Mouse (Mus musculus) testis, adult 2 months (tissue): ENCODE data around the gene Vmn1r43. TPM values are rescaled to one million over a fixed set of nuclear protein-coding genes. Genes with fewer than 3 reads are reported as not detected.

ENCODE experiments used
- H3K27ac ChIP-seq: fragments of 200-500 bp; 2 replicates; pipeline ENCODE4 v1.5.1; 2012; ENCODE audit warnings: low read depth, low read length; ENCODE audit not compliant: control insufficient read depth, insufficient read depth
- H3K27me3 ChIP-seq: fragments of 200-500 bp; 2 replicates; pipeline ENCODE4 v1.6.1; 2012; ENCODE audit warnings: mild to moderate bottlenecking, low read length, moderate library complexity; ENCODE audit not compliant: control insufficient read depth, insufficient read depth
- H3K36me3 ChIP-seq: fragments of 200-500 bp; 2 replicates; pipeline ENCODE4 v1.6.1; 2012; ENCODE audit warnings: mild to moderate bottlenecking, low read length; ENCODE audit not compliant: control insufficient read depth, insufficient read depth
- H3K4me1 ChIP-seq: fragments of 200-500 bp; 2 replicates; pipeline ENCODE4 v1.6.1; 2012; ENCODE audit warnings: low read length; ENCODE audit not compliant: control insufficient read depth, insufficient read depth
- H3K4me3 ChIP-seq: fragments of 200-500 bp; 2 replicates; pipeline ENCODE4 v1.5.1; 2012; ENCODE audit warnings: low read depth, mild to moderate bottlenecking, low read length, moderate library complexity, mixed read lengths; ENCODE audit not compliant: control insufficient read depth
- CTCF ChIP-seq: fragments of 200-500 bp; IDR thresholded peaks from 2 replicates; pipeline ENCODE4 v1.5.1; 2012; ENCODE audit warnings: low read depth, mild to moderate bottlenecking, inconsistent platforms, low read length, moderate library complexity; ENCODE audit not compliant: control insufficient read depth, insufficient read depth, insufficient replicate concordance
- POLR2A ChIP-seq: fragments of 200-500 bp; IDR thresholded peaks from 2 replicates; pipeline ENCODE4 v1.6.1; 2012; ENCODE audit warnings: low read depth, mild to moderate bottlenecking, inconsistent platforms, low read length, moderate library complexity; ENCODE audit not compliant: control insufficient read depth
- polyA plus RNA-seq: library from polyadenylated mRNA; depleted of rRNA; stranded (reverse); fragments of >200 nt; gene quantifications from 2 replicates; pipeline ENCODE4 v1.2.3, GENCODE M21; 2012; rRNA removed

Gene Vmn1r43
- polyA plus RNA-seq, 1 experiment, result 0.93 TPM

- H3K27ac ChIP-seq, result no peak overlapping the region
- TF ChIP-seq CTCF (no peak), POLR2A (no peak)
- H3K4me3 ChIP-seq, result no peak overlapping the region
- H3K36me3 ChIP-seq, result no peaks in the 10 kb centered on the region
- H3K4me1 ChIP-seq, result no peaks in the 10 kb centered on the region
- no peaks in the 10 kb centered on the region for H3K27me3 ChIP-seq
Observed at GRCm38 (mm10) chr6:89859839-89860238, 16.4 kb downstream of the Vmn1r43 start.

GRCm38 (mm10) chr6:89857552-89857951 is 18.7 kb downstream of the Vmn1r43 start:
- no peaks in the 10 kb centered on the region for H3K27me3 ChIP-seq
- no peaks in the 10 kb centered on the region for H3K36me3 ChIP-seq
- no peaks in the 10 kb centered on the region for H3K4me1 ChIP-seq
- no peak overlapping the region for H3K27ac ChIP-seq
- no peak for TF ChIP-seq POLR2A
- no peak for TF ChIP-seq CTCF
- no peak overlapping the region for H3K4me3 ChIP-seq

Other genes with a start within 250 kb of the Vmn1r43 start
- gene Txnrd3, start 232.4 kb downstream of the Vmn1r43 start, polyA plus RNA-seq, result 199 and 208 TPM in 2 replicates
- gene Vmn1r40, start 168.9 kb downstream of the Vmn1r43 start, polyA plus RNA-seq, result 0.52 and 1.3 TPM in 2 replicates
- not detected in 2 replicates for gene Vmn1r41, start 135.6 kb downstream of the Vmn1r43 start, polyA plus RNA-seq
- 0.05 and 0.06 TPM in 2 replicates for gene Vmn1r42, start within 50 bp of the Vmn1r43 start, polyA plus RNA-seq
- gene Vmn1r44, start 7.2 kb upstream of the Vmn1r43 start, polyA plus RNA-seq, result 0.09 and 0.41 TPM in 2 replicates
- gene Vmn1r45, start 64.2 kb upstream of the Vmn1r43 start, polyA plus RNA-seq, result not detected in 2 replicates
- gene Vmn1r46, start 92.9 kb upstream of the Vmn1r43 start, polyA plus RNA-seq, result not detected in 2 replicates
- gene Vmn1r47, start 139.7 kb upstream of the Vmn1r43 start, polyA plus RNA-seq, result not detected in 2 replicates
- not detected in 2 replicates for gene Vmn1r48, start 160.4 kb upstream of the Vmn1r43 start, polyA plus RNA-seq
- not detected in 2 replicates for gene Vmn1r49, start 202.1 kb upstream of the Vmn1r43 start, polyA plus RNA-seq
- gene Vmn1r50, start 225.0 kb upstream of the Vmn1r43 start, polyA plus RNA-seq, result not detected in 2 replicates
- not detected in 2 replicates for gene Vmn1r51, start 246.2 kb upstream of the Vmn1r43 start, polyA plus RNA-seq